ENCODE assay signal across 17 mouse cellular contexts in genomic region chr12:84204662-84205061, GRCm38 (mm10). TPM values are rescaled to one million over a fixed set of nuclear protein-coding genes. Genes with fewer than 3 reads are reported as not detected.
DNase-seq lines count a peak whose midpoint lies in the region; ATAC-seq and TF ChIP-seq lines count a peak whose summit lies in the region.
"Had no signal": no experiment of that assay in that cellular context is flagged by ENCODE, and none has a peak within 500 bp of the region (broad histone marks: within the 10 kb centered on the region; RNA-seq: fewer than 3 reads in every experiment).

No protein-coding gene starts in this region.

- H3K4me3 ChIP-seq in kidney, embryonic 16.5 days (ENCODE audit: low read length), result no peak overlapping the region
- H3K4me3 ChIP-seq in liver, embryonic 13.5 days (replicated peaks), result no peak overlapping the region; the same call in 1 of the 2 replicates
- no peak overlapping the region for H3K4me3 ChIP-seq in gastrocnemius, adult 2 months
- H3K4me3 ChIP-seq: embryonic facial prominence, embryonic 12.5 days; forebrain, embryonic 13.5 days; limb, embryonic 15.5 days had no signal

- TF ChIP-seq CTCF in gastrocnemius, adult 2 months (IDR thresholded peaks at IDR 0.05), result no peak

- H3K9me3 ChIP-seq in kidney, embryonic 16.5 days (ENCODE audit: low read length), result no peaks in the 10 kb centered on the region
- H3K9me3 ChIP-seq in liver, embryonic 13.5 days (replicated peaks), result no peaks in the 10 kb centered on the region
- H3K9me3 ChIP-seq: embryonic facial prominence, embryonic 12.5 days; forebrain, embryonic 13.5 days; limb, embryonic 15.5 days had no signal

- ATAC-seq in kidney, embryonic 16.5 days (ENCODE audit: low FRiP score, low TSS enrichment), result no peak
- ATAC-seq in liver, embryonic 13.5 days (ENCODE audit: low read depth), result peak; percentile 82
- ATAC-seq: forebrain, embryonic 13.5 days; hindbrain, postnatal 0 days; Patski had no signal

- no peaks in the 10 kb centered on the region for H3K36me3 ChIP-seq in kidney, embryonic 16.5 days (ENCODE audit: insufficient read depth, low read length)
- H3K36me3 ChIP-seq in liver, embryonic 13.5 days, result 0 out of 2 replicates have a peak, but pooled peaks cover 2% of the 10 kb centered on the region
- H3K36me3 ChIP-seq: embryonic facial prominence, embryonic 12.5 days; limb, embryonic 15.5 days had no signal

- 0 out of 2 replicates have a peak overlapping the region, but pooled peaks have one; percentile 8 for H3K27ac ChIP-seq in kidney, embryonic 16.5 days (ENCODE audit: low read length)
- peak overlapping the region; percentile 100 for H3K27ac ChIP-seq in liver, embryonic 13.5 days
- no peak overlapping the region for H3K27ac ChIP-seq in gastrocnemius, adult 2 months
- H3K27ac ChIP-seq: embryonic facial prominence, embryonic 12.5 days; forebrain, embryonic 13.5 days; hindbrain, postnatal 0 days had no signal

- DNase-seq in kidney, postnatal 10 days, result no peak
- peak; percentile 45 to 71 for DNase-seq in spleen, postnatal 10 days (ENCODE audit: low spot score in 2 of 2)
- DNase-seq in spleen, postnatal 36 days (ENCODE audit: low spot score in 2 of 2), result no peak
- peak; percentile 77 for DNase-seq in liver, embryonic 13.5 days
- DNase-seq in urinary bladder, postnatal 4 days (ENCODE audit: low spot score in 2 of 2), result no peak
- no peak for DNase-seq in gastrocnemius, adult 2 months
- DNase-seq in left cerebral cortex, postnatal 10 days (ENCODE audit: extremely low spot score in 1 of 2, low spot score in 2 of 2), result no peak
- DNase-seq: cerebellum, postnatal 14 days; gastrocnemius, postnatal 10 days; retina, postnatal 1 day; thymus, postnatal 36 days had no signal

- H3K27me3 ChIP-seq in kidney, embryonic 16.5 days (ENCODE audit: insufficient read depth, low read length), result no peaks in the 10 kb centered on the region
- H3K27me3 ChIP-seq in liver, embryonic 13.5 days, result no peaks in the 10 kb centered on the region
- H3K27me3 ChIP-seq: embryonic facial prominence, embryonic 12.5 days; forebrain, embryonic 13.5 days; limb, embryonic 15.5 days; Patski had no signal

- peaks cover 44% of the 10 kb centered on the region for H3K4me1 ChIP-seq in kidney, embryonic 16.5 days (ENCODE audit: insufficient read depth, low read length)
- H3K4me1 ChIP-seq in liver, embryonic 13.5 days (replicated peaks), result peaks cover 96% of the 10 kb centered on the region

- 93% methylated on average over 8 of the region's 8 CpGs for WGBS in kidney, embryonic 16.5 days
- WGBS in liver, embryonic 13.5 days (ENCODE audit: insufficient replicate concordance), result 19% methylated on average over 8 of the region's 8 CpGs

- H3K4me2 ChIP-seq in kidney, embryonic 16.5 days (replicated peaks; ENCODE audit: low read depth, low read length), result no peak overlapping the region
- H3K4me2 ChIP-seq in liver, embryonic 13.5 days, result peak overlapping the region; percentile 80
- H3K4me2 ChIP-seq: embryonic facial prominence, embryonic 12.5 days; forebrain, embryonic 13.5 days; limb, embryonic 15.5 days had no signal

- 0 out of 2 replicates have a peak overlapping the region, but pooled peaks have one; percentile 13 for H3K9ac ChIP-seq in kidney, embryonic 16.5 days (replicated peaks; ENCODE audit: low read length)
- H3K9ac ChIP-seq in liver, embryonic 13.5 days, result peak overlapping the region; percentile 62
- H3K9ac ChIP-seq: embryonic facial prominence, embryonic 12.5 days; forebrain, embryonic 13.5 days; limb, embryonic 15.5 days had no signal

- intact Hi-C loops in gastrocnemius, adult 2 months (cut with DNase I), result no loop called here
- intact Hi-C loops in left cerebral cortex, postnatal 10 days (cut with DNase I), result no loop called here

RNA-seq across cellular contexts. Expression of gene Elmsan1, which starts 14.0 kb away (rescaled TPM):
- 8.6 and 9.3 TPM in 2 replicates for polyA plus RNA-seq in kidney, embryonic 16.5 days (2015; fragmentation: Nextera tagmentation; extraction: Ambion mirVana)
- polyA plus RNA-seq in liver, embryonic 13.5 days (2015; fragmentation: Nextera tagmentation; extraction: Ambion mirVana), result 3.7 and 4.4 TPM in 2 replicates
- 10 to 100 TPM; 10.2 to 11.9 TPM for total RNA-seq in gastrocnemius, adult 2 months (2021)
- total RNA-seq in left cerebral cortex, postnatal 10 days (2021), result 10 to 100 TPM; 12.3 to 13.5 TPM

RNA-seq across cellular contexts. Expression of gene Pnma1, which starts 56.4 kb away (rescaled TPM):
- polyA plus RNA-seq in kidney, embryonic 16.5 days (2015; fragmentation: Nextera tagmentation; extraction: Ambion mirVana), result 1.1 and 1.2 TPM in 2 replicates
- polyA plus RNA-seq in liver, embryonic 13.5 days (2015; fragmentation: Nextera tagmentation; extraction: Ambion mirVana), result 0.14 TPM in 1 of 2 replicates, not detected in the other
- total RNA-seq in gastrocnemius, adult 2 months (2021), result under 1 TPM; 0.10 to 0.17 TPM
- total RNA-seq in left cerebral cortex, postnatal 10 days (2021), result 1 to 10 TPM; 7.0 to 8.5 TPM

Comparison
In these comparisons a context has a peak if more than half of its experiments do, and no peak if none do; other contexts are left out.
1. DNase-seq: peak in spleen, postnatal 10 days (2 of 2) and liver, embryonic 13.5 days (single experiment); none in kidney, postnatal 10 days (single experiment), spleen, postnatal 36 days (0 of 2), urinary bladder, postnatal 4 days (0 of 2), gastrocnemius, adult 2 months (single experiment) and left cerebral cortex, postnatal 10 days (0 of 2).
2. RNA of gene Pnma1, which starts 56.4 kb away (total RNA-seq): 7.0 to 8.5 TPM in left cerebral cortex, postnatal 10 days; 0.10 to 0.17 TPM in gastrocnemius, adult 2 months; every median in the first group is over 4 times any median in the second.